ENCODE assay signal across 9 mouse cellular contexts in the genomic region with DNA sequence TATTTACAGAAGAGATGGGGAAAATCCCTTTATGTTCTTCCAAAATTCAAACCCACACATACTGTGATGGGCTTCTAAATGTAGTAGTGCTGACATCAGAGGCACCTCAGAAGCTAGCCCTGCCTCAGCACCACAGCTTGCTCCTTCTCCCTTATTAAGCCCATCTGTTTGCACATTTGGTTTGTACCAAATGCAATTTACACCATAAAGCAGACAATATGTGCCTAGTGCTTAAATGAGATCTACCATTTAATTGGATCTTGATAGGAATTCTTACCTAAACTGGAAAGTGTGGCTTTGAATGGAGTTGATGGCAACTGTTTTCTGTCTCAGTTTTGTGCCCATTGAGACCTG.
DNase-seq lines count a peak whose midpoint lies in the region; ATAC-seq lines count a peak whose summit lies in the region.
"Had no signal": no experiment of that assay in that cellular context is flagged by ENCODE, and none has a peak within 500 bp of the region (broad histone marks: within the 10 kb centered on the region; RNA-seq: fewer than 3 reads in every experiment).

No protein-coding gene starts in this region.

- intact Hi-C loops in left cerebral cortex, postnatal 36 days (cut with DNase I) = loop anchor here (5.0 kb wide), 1 partner anchor 113 kb away; no protein-coding TSS in a partner anchor

- peak overlapping the region; percentile 44 for H3K4me2 ChIP-seq in hindbrain, embryonic 12.5 days (replicated peaks)
- no peak overlapping the region for H3K4me2 ChIP-seq in embryonic facial prominence, embryonic 13.5 days

- DNase-seq in hindbrain, embryonic 10.5 days (ENCODE audit: low spot score) = no peak
- peak; percentile 93 for DNase-seq in brain, adult 2 months (ENCODE audit: low read depth, low spot score)
- peak; percentile 36 to 39 for DNase-seq in left cerebral cortex, postnatal 36 days (ENCODE audit: low spot score in 2 of 2)
- no peak for DNase-seq in spleen, postnatal 36 days (ENCODE audit: low spot score in 2 of 2)
- no peak for DNase-seq in spleen, postnatal 4 days (ENCODE audit: low spot score in 2 of 2)
- no peak for DNase-seq in B cell, adult 2 months

- peaks cover 42% of the 10 kb centered on the region for H3K4me1 ChIP-seq in hindbrain, embryonic 12.5 days
- peaks cover 33% of the 10 kb centered on the region for H3K4me1 ChIP-seq in hindbrain, embryonic 10.5 days (replicated peaks)
- H3K4me1 ChIP-seq in embryonic facial prominence, embryonic 13.5 days = peaks cover 31% of the 10 kb centered on the region

- no peak overlapping the region for H3K4me3 ChIP-seq in hindbrain, embryonic 12.5 days
- no peak overlapping the region for H3K4me3 ChIP-seq in hindbrain, embryonic 10.5 days
- H3K4me3 ChIP-seq in embryonic facial prominence, embryonic 13.5 days = no peak overlapping the region

- no peaks in the 10 kb centered on the region for H3K9me3 ChIP-seq in hindbrain, embryonic 12.5 days (replicated peaks)
- no peaks in the 10 kb centered on the region for H3K9me3 ChIP-seq in hindbrain, embryonic 10.5 days
- H3K9me3 ChIP-seq in embryonic facial prominence, embryonic 13.5 days = peaks cover 3% of the 10 kb centered on the region; the same call in 1 of the 2 replicates

- no peaks in the 10 kb centered on the region for H3K27me3 ChIP-seq in hindbrain, embryonic 12.5 days
- H3K27me3 ChIP-seq in hindbrain, embryonic 10.5 days (ENCODE audit: insufficient read depth, poor library complexity, severe bottlenecking) = no peaks in the 10 kb centered on the region
- no peaks in the 10 kb centered on the region for H3K27me3 ChIP-seq in embryonic facial prominence, embryonic 13.5 days
- H3K27me3 ChIP-seq: Patski had no signal

- H3K27ac ChIP-seq in hindbrain, embryonic 12.5 days = peak overlapping the region; percentile 81
- H3K27ac ChIP-seq in hindbrain, embryonic 10.5 days = no peak overlapping the region
- H3K27ac ChIP-seq in embryonic facial prominence, embryonic 13.5 days = peak overlapping the region; percentile 73; the same call in 1 of the 2 replicates

- no peak overlapping the region for H3K9ac ChIP-seq in hindbrain, embryonic 12.5 days
- no peak overlapping the region for H3K9ac ChIP-seq in embryonic facial prominence, embryonic 13.5 days

- no peaks in the 10 kb centered on the region for H3K36me3 ChIP-seq in hindbrain, embryonic 12.5 days
- no peaks in the 10 kb centered on the region for H3K36me3 ChIP-seq in hindbrain, embryonic 10.5 days
- no peaks in the 10 kb centered on the region for H3K36me3 ChIP-seq in embryonic facial prominence, embryonic 13.5 days

- no peak for ATAC-seq in hindbrain, embryonic 12.5 days (ENCODE audit: low FRiP score)
- ATAC-seq in embryonic facial prominence, embryonic 13.5 days (ENCODE audit: insufficient number of reproducible peaks, insufficient read depth, low FRiP score, low TSS enrichment, low read depth) = no peak

Comparison
In these comparisons a context has a peak if more than half of its experiments do, and no peak if none do; other contexts are left out.
1. DNase-seq: peak in brain, adult 2 months (single experiment) and left cerebral cortex, postnatal 36 days (2 of 2); none in hindbrain, embryonic 10.5 days (single experiment), spleen, postnatal 36 days (0 of 2), spleen, postnatal 4 days (0 of 2) and B cell, adult 2 months (0 of 2).